ENCODE assay signal across 29 mouse cellular contexts in the genomic region with DNA sequence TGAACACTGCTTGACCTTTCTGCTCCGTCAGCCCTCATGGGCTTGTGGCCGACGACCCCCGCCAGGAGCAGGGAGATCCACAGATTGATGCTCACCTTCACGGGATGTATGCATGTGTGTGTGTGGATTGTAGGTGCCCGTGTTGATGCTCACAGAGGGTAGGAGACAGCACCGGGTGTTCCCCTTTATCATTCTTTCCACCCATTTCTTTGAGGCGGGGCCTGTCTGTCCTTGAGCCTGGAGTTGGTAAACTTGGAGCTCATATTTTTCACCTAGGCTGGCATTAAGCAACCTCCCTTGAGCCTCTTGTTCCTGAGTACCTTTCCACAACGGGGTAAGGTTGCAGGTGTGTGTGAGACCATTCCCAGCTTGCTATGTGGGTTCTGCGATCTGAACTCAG. TPM values are rescaled to one million over a fixed set of nuclear protein-coding genes. Genes with fewer than 3 reads are reported as not detected.
DNase-seq lines count a peak whose midpoint lies in the region; ATAC-seq and TF ChIP-seq lines count a peak whose summit lies in the region.
"Had no signal": no experiment of that assay in that cellular context is flagged by ENCODE, and none has a peak within 500 bp of the region (broad histone marks: within the 10 kb centered on the region; RNA-seq: fewer than 3 reads in every experiment).

No protein-coding gene starts in this region.

- H3K27ac ChIP-seq in hindbrain, embryonic 10.5 days, result peak overlapping the region; percentile 4; the same call in 1 of the 2 replicates
- no peak overlapping the region for H3K27ac ChIP-seq in hindbrain, embryonic 13.5 days
- H3K27ac ChIP-seq in forebrain, embryonic 11.5 days (ENCODE audit: low read depth, low read length), result 0 out of 2 replicates have a peak overlapping the region, but pooled peaks have one; percentile 1
- peak overlapping the region; percentile 77 for H3K27ac ChIP-seq in forebrain, postnatal 0 days (ENCODE audit: low read depth, low read length)
- H3K27ac ChIP-seq: embryonic facial prominence, embryonic 12.5 days; heart, embryonic 13.5 days; limb, embryonic 12.5 days; neural tube, embryonic 15.5 days; stomach, embryonic 15.5 days had no signal

- WGBS in hindbrain, embryonic 10.5 days, result 63% methylated on average over 10 of the region's 10 CpGs
- WGBS in hindbrain, embryonic 13.5 days, result 73% methylated on average over 10 of the region's 10 CpGs
- WGBS in forebrain, embryonic 11.5 days, result 75% methylated on average over 10 of the region's 10 CpGs
- 79% methylated on average over 10 of the region's 10 CpGs for WGBS in forebrain, postnatal 0 days

- no peaks in the 10 kb centered on the region for H3K36me3 ChIP-seq in hindbrain, embryonic 10.5 days
- H3K36me3 ChIP-seq in hindbrain, embryonic 13.5 days, result no peaks in the 10 kb centered on the region
- H3K36me3 ChIP-seq in E14TG2a.4 (ENCODE audit: insufficient read depth, low read length), result no peaks in the 10 kb centered on the region
- H3K36me3 ChIP-seq in forebrain, embryonic 11.5 days (ENCODE audit: control insufficient read depth, insufficient read depth, low read length), result no peaks in the 10 kb centered on the region
- H3K36me3 ChIP-seq in forebrain, postnatal 0 days (ENCODE audit: insufficient read depth), result no peaks in the 10 kb centered on the region
- H3K36me3 ChIP-seq: embryonic facial prominence, embryonic 12.5 days; heart, embryonic 13.5 days; limb, embryonic 12.5 days; neural tube, embryonic 15.5 days; stomach, embryonic 15.5 days had no signal

- no peak for ATAC-seq in hindbrain, embryonic 13.5 days (ENCODE audit: low FRiP score)
- peak; percentile 10; the same call in 1 of the 2 replicates for ATAC-seq in forebrain, embryonic 11.5 days (replicated peaks; ENCODE audit: low FRiP score)
- ATAC-seq in forebrain, postnatal 0 days, result no peak
- ATAC-seq: CD4-positive, CD25-positive, alpha-beta regulatory T cell, adult 4 months; intestine, embryonic 16.5 days; liver, postnatal 0 days had no signal

- no peak overlapping the region for H3K4me2 ChIP-seq in hindbrain, embryonic 13.5 days
- no peak overlapping the region for H3K4me2 ChIP-seq in forebrain, embryonic 11.5 days (ENCODE audit: low read depth, low read length, severe bottlenecking)
- H3K4me2 ChIP-seq in forebrain, postnatal 0 days (ENCODE audit: low read depth), result no peak overlapping the region
- H3K4me2 ChIP-seq: embryonic facial prominence, embryonic 12.5 days; heart, embryonic 13.5 days; limb, embryonic 12.5 days; neural tube, embryonic 15.5 days; stomach, embryonic 15.5 days had no signal

- no peaks in the 10 kb centered on the region for H3K9me3 ChIP-seq in hindbrain, embryonic 10.5 days
- H3K9me3 ChIP-seq in hindbrain, embryonic 13.5 days, result no peaks in the 10 kb centered on the region
- no peaks in the 10 kb centered on the region for H3K9me3 ChIP-seq in E14TG2a.4 (ENCODE audit: low read length)
- H3K9me3 ChIP-seq in forebrain, embryonic 11.5 days (ENCODE audit: control insufficient read depth, low read length), result no peaks in the 10 kb centered on the region
- H3K9me3 ChIP-seq in forebrain, postnatal 0 days (ENCODE audit: low read length), result no peaks in the 10 kb centered on the region
- H3K9me3 ChIP-seq: embryonic facial prominence, embryonic 12.5 days; heart, embryonic 13.5 days; limb, embryonic 12.5 days; megakaryocyte, embryonic 14.5 days; neural tube, embryonic 15.5 days; stomach, embryonic 15.5 days had no signal

- H3K27me3 ChIP-seq in hindbrain, embryonic 10.5 days (ENCODE audit: insufficient read depth, poor library complexity, severe bottlenecking), result no peaks in the 10 kb centered on the region
- no peaks in the 10 kb centered on the region for H3K27me3 ChIP-seq in hindbrain, embryonic 13.5 days
- no peaks in the 10 kb centered on the region for H3K27me3 ChIP-seq in E14TG2a.4 (ENCODE audit: insufficient read depth, low read length)
- no peaks in the 10 kb centered on the region for H3K27me3 ChIP-seq in forebrain, embryonic 11.5 days (ENCODE audit: control insufficient read depth, insufficient read depth, low read length)
- no peaks in the 10 kb centered on the region for H3K27me3 ChIP-seq in forebrain, postnatal 0 days (ENCODE audit: insufficient read depth, low read length)
- H3K27me3 ChIP-seq: embryonic facial prominence, embryonic 12.5 days; heart, embryonic 13.5 days; limb, embryonic 12.5 days; megakaryocyte, embryonic 14.5 days; neural tube, embryonic 15.5 days; stomach, embryonic 15.5 days had no signal

- TF ChIP-seq CTCF in E14TG2a.4 (conservative IDR thresholded peaks at IDR 0.05; ENCODE audit: low read length), result no peak
- no peak for TF ChIP-seq CTCF in forebrain, postnatal 0 days (IDR thresholded peaks at IDR 0.05; ENCODE audit: low read depth)

- no peak for DNase-seq in hindbrain, embryonic 10.5 days (ENCODE audit: low spot score)
- DNase-seq in forebrain, embryonic 11.5 days (ENCODE audit: low spot score), result no peak
- DNase-seq in forebrain, postnatal 0 days, result no peak
- DNase-seq in urinary bladder, postnatal 10 days (ENCODE audit: low spot score), result no peak
- no peak for DNase-seq in kidney, postnatal 4 days
- DNase-seq: adrenal gland, postnatal 25 days; cerebellum, adult 11-12 months; cerebellum, adult 9-11 months; embryo, embryonic 11 days; gastrocnemius, postnatal 14 days; heart, postnatal 10 days; kidney, adult 9 months; kidney, postnatal 10 days; layer of hippocampus, adult 9-11 months; liver, postnatal 0 days; lung, postnatal 4 days; retina, postnatal 1 day; right cerebral cortex, postnatal 25 days; thymus, postnatal 14 days had no signal

- H3K9ac ChIP-seq in hindbrain, embryonic 13.5 days, result no peak overlapping the region
- H3K9ac ChIP-seq in forebrain, embryonic 11.5 days (ENCODE audit: low read length), result no peak overlapping the region
- no peak overlapping the region for H3K9ac ChIP-seq in forebrain, postnatal 0 days
- H3K9ac ChIP-seq: embryonic facial prominence, embryonic 12.5 days; heart, embryonic 13.5 days; limb, embryonic 12.5 days; liver, postnatal 0 days; neural tube, embryonic 15.5 days; stomach, embryonic 15.5 days had no signal

- H3K4me3 ChIP-seq in hindbrain, embryonic 10.5 days, result no peak overlapping the region
- H3K4me3 ChIP-seq in hindbrain, embryonic 13.5 days, result no peak overlapping the region
- peak overlapping the region; percentile 13; the same call in 1 of the 2 replicates for H3K4me3 ChIP-seq in E14TG2a.4 (replicated peaks; ENCODE audit: low read length)
- H3K4me3 ChIP-seq in forebrain, embryonic 11.5 days (ENCODE audit: low read depth, low read length), result no peak overlapping the region
- H3K4me3 ChIP-seq in forebrain, postnatal 0 days (ENCODE audit: low read depth, low read length), result no peak overlapping the region
- H3K4me3 ChIP-seq: embryonic facial prominence, embryonic 12.5 days; heart, embryonic 13.5 days; limb, embryonic 12.5 days; megakaryocyte, embryonic 14.5 days; neural tube, embryonic 15.5 days; stomach, embryonic 15.5 days had no signal

- peaks cover 16% of the 10 kb centered on the region for H3K4me1 ChIP-seq in hindbrain, embryonic 10.5 days (replicated peaks)
- H3K4me1 ChIP-seq in hindbrain, embryonic 13.5 days (replicated peaks), result no peaks in the 10 kb centered on the region; the same call in 1 of the 2 replicates
- peaks cover 11% of the 10 kb centered on the region for H3K4me1 ChIP-seq in E14TG2a.4 (replicated peaks; ENCODE audit: low read depth, low read length)
- H3K4me1 ChIP-seq in forebrain, embryonic 11.5 days (replicated peaks; ENCODE audit: control insufficient read depth, insufficient read depth, low read length), result no peaks in the 10 kb centered on the region; the same call in 1 of the 2 replicates
- no peaks in the 10 kb centered on the region; the same call in 1 of the 2 replicates for H3K4me1 ChIP-seq in forebrain, postnatal 0 days (ENCODE audit: insufficient read depth)
- H3K4me1 ChIP-seq: embryonic facial prominence, embryonic 12.5 days; heart, embryonic 13.5 days; limb, embryonic 12.5 days; megakaryocyte, embryonic 14.5 days; neural tube, embryonic 15.5 days; stomach, embryonic 15.5 days had no signal

RNA-seq across cellular contexts. Expression of a gene that starts 10.0 kb away (rescaled TPM):
- 32.5 and 35.7 TPM in 2 replicates for polyA plus RNA-seq in hindbrain, embryonic 10.5 days (2016; fragmentation: Nextera tagmentation; extraction: Ambion mirVana)
- polyA plus RNA-seq in hindbrain, embryonic 13.5 days (2015; fragmentation: Nextera tagmentation; extraction: Ambion mirVana), result 64.5 and 64.6 TPM in 2 replicates
- polyA plus RNA-seq in forebrain, embryonic 11.5 days (2014; fragmentation: Nextera tagmentation; extraction: Ambion mirVana), result 37.6 and 41.4 TPM in 2 replicates
- total RNA-seq in forebrain, postnatal 0 days (2014; rRNA removed), result 28.9 and 35.0 TPM in 2 replicates
- 26.2 and 32.8 TPM in 2 replicates for polyA plus RNA-seq in forebrain, postnatal 0 days (2015; fragmentation: Nextera tagmentation; extraction: Ambion mirVana)

RNA-seq across cellular contexts. Expression of a gene that starts 20.5 kb away (rescaled TPM):
- 25.5 and 29.0 TPM in 2 replicates for polyA plus RNA-seq in hindbrain, embryonic 10.5 days (2016; fragmentation: Nextera tagmentation; extraction: Ambion mirVana)
- polyA plus RNA-seq in hindbrain, embryonic 13.5 days (2015; fragmentation: Nextera tagmentation; extraction: Ambion mirVana), result 20.4 and 22.3 TPM in 2 replicates
- 31.2 and 33.6 TPM in 2 replicates for polyA plus RNA-seq in forebrain, embryonic 11.5 days (2014; fragmentation: Nextera tagmentation; extraction: Ambion mirVana)
- total RNA-seq in forebrain, postnatal 0 days (2014; rRNA removed), result 16.1 and 20.5 TPM in 2 replicates
- polyA plus RNA-seq in forebrain, postnatal 0 days (2015; fragmentation: Nextera tagmentation; extraction: Ambion mirVana), result 16.8 and 19.3 TPM in 2 replicates

RNA-seq across cellular contexts. Expression of a gene that starts 28.6 kb away (rescaled TPM):
- polyA plus RNA-seq in hindbrain, embryonic 10.5 days (2016; fragmentation: Nextera tagmentation; extraction: Ambion mirVana), result 258 and 310 TPM in 2 replicates
- 252 and 255 TPM in 2 replicates for polyA plus RNA-seq in hindbrain, embryonic 13.5 days (2015; fragmentation: Nextera tagmentation; extraction: Ambion mirVana)
- 332 and 372 TPM in 2 replicates for polyA plus RNA-seq in forebrain, embryonic 11.5 days (2014; fragmentation: Nextera tagmentation; extraction: Ambion mirVana)
- total RNA-seq in forebrain, postnatal 0 days (2014; rRNA removed), result 92.8 and 106 TPM in 2 replicates
- polyA plus RNA-seq in forebrain, postnatal 0 days (2015; fragmentation: Nextera tagmentation; extraction: Ambion mirVana), result 231 and 236 TPM in 2 replicates
